Mouse (Mus musculus) stomach, postnatal 0 days (tissue): ENCODE data around the gene Bace1.

Source experiments
- CTCF ChIP-seq: IDR thresholded peaks from 2 replicates; pipeline ENCODE4 v1.5.1; 2016; ENCODE audit warnings: antibody characterized with exemption, low read depth, mild to moderate bottlenecking, moderate library complexity
- EP300 ChIP-seq: optimal IDR thresholded peaks from 2 replicates; pipeline ENCODE3; 2016; ENCODE audit warnings: antibody characterized with exemption

- TF ChIP-seq CTCF (no peak), EP300 (no peak)
These were observed 30.8 kb downstream of the Bace1 start for GRCm38 (mm10) chr9:45869181-45869580.
